Mouse (Mus musculus) G1E (cell line): ENCODE results near the gene Cep41.

Source experiments
- CTCF ChIP-seq: IDR thresholded peaks from 2 replicates; pipeline ENCODE4 v1.5.1; 2012; ENCODE audit warnings: low read depth, low read length, inconsistent platforms, mixed read lengths
- GATA1 ChIP-seq: IDR thresholded peaks from 2 replicates; pipeline ENCODE4 v1.6.1; 2012; ENCODE audit warnings: borderline replicate concordance, low read length, inconsistent platforms, mixed read lengths
- GATA2 ChIP-seq: IDR thresholded peaks from 2 replicates; pipeline ENCODE4 v1.6.1; 2012; ENCODE audit warnings: low read depth, low read length, inconsistent platforms, borderline replicate concordance
- POLR2AphosphoS5 ChIP-seq: IDR thresholded peaks from 2 replicates; pipeline ENCODE4 v1.6.1; 2012; ENCODE audit warnings: low read depth, low read length, inconsistent platforms; ENCODE audit not compliant: insufficient replicate concordance

DNA sequence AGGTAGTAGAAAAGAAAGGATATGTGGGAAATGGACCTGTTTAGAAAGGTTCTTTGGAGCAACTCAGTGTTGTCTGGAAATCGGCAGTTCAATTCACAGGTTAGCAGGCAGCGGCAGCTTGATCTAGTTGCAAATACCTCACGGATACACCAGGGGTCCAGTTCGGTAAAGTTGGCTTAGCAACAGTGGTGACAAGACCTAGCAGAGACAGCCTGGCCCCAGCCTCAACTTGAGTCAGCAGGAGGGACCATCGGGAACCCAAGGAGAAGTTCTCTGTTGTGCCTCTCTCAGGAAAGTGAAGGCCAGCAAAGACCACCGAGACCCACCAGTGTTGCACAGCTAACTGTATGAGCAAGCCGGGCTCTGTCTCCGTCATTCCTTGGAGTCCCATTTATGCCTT, 1.6 kb upstream of the Cep41 start:
- TF ChIP-seq CTCF (no peak), POLR2AphosphoS5 (no peak), GATA1 (no peak), GATA2 (no peak)
